Mouse (Mus musculus): ENCODE results near the gene Pomt1. TPM values are rescaled to one million over a fixed set of nuclear protein-coding genes. Genes with fewer than 3 reads are reported as not detected.
A peak's percentile ranks its signal among the peaks of the same experiment; 100 is the strongest.

The Pomt1 gene
- polyA plus RNA-seq, 1 experiment from 2014 or later, result 20.2 TPM

DNA sequence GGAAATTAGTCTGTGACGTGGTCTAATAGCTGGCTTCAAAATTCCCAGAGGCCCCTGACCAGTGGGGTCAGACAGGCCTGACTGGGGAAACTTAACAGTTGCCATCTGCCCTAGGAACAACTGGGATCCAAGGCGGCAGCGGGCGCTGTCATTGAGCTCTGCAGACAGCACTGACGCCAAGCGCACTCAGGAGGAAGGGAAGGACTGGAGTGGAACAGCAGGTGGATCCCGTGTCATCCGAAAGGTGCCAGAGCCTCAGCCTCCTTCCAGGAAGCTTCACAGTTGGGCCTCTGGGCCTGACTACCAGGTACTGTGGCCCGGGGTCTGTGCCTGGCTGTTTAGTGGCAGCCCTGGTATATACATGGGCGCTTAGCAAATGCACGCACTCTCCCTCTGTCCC, 35.7 kb upstream of the Pomt1 start:
- 93% methylated on average over 11 of the region's 11 CpGs for WGBS
- H3K9ac ChIP-seq (ENCODE audit: low read depth, low read length), result no peak overlapping the region
- no peak overlapping the region for H3K4me2 ChIP-seq (ENCODE audit: low read depth, low read length)
- ATAC-seq (ENCODE audit: low read depth) (no peak), DNase-seq (ENCODE audit: low spot score) (no peak)
- H3K27ac ChIP-seq (replicated peaks; ENCODE audit: low read depth, low read length), result no peak overlapping the region
- peaks cover 99% of the 10 kb centered on the region for H3K36me3 ChIP-seq (ENCODE audit: control insufficient read depth, insufficient read depth, low read length)
- no peak overlapping the region for H3K4me3 ChIP-seq (ENCODE audit: low read depth, low read length)
- H3K27me3 ChIP-seq (replicated peaks; ENCODE audit: control insufficient read depth, insufficient read depth, low read length), result no peaks in the 10 kb centered on the region
- H3K4me1 ChIP-seq (ENCODE audit: control insufficient read depth, insufficient read depth, low read length), result no peaks in the 10 kb centered on the region
- no peaks in the 10 kb centered on the region for H3K9me3 ChIP-seq (ENCODE audit: control insufficient read depth, low read length)

DNA sequence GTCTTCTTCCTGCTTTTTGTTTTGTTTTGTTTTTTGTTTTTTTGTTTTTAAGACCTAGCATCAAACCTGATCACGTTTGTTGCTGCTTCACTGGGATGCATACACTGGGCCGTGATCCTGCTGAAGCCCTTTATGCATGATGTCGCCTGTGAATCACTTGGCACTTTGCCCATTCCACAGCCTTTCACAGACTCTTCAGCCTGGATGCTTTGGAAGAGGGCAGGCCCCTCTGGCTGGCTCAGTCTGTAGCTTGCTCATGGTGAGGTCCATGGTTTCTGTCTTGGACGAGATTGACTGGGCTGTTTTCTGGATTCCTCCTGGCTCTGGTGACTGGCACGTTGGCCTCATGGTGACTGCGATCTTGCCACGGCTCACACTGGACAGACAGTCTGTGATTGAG, 34.9 kb upstream of the Pomt1 start:
- Histone ChIP-seq H3K27me3 (replicated peaks; ENCODE audit: control insufficient read depth, insufficient read depth, low read length) (no peaks in the 10 kb centered on the region), H3K9ac (ENCODE audit: low read depth, low read length) (no peak overlapping the region), H3K4me3 (ENCODE audit: low read depth, low read length) (no peak overlapping the region), H3K4me1 (ENCODE audit: control insufficient read depth, insufficient read depth, low read length) (no peaks in the 10 kb centered on the region), H3K9me3 (ENCODE audit: control insufficient read depth, low read length) (no peaks in the 10 kb centered on the region), H3K27ac (replicated peaks; ENCODE audit: low read depth, low read length) (no peak overlapping the region), H3K36me3 (ENCODE audit: control insufficient read depth, insufficient read depth, low read length) (peaks cover 99% of the 10 kb centered on the region), H3K4me2 (ENCODE audit: low read depth, low read length) (no peak overlapping the region)
- ATAC-seq (ENCODE audit: low read depth), result no peak
- peak; percentile 54 for DNase-seq (ENCODE audit: low spot score)
- 74% methylated on average over 7 of the region's 7 CpGs for WGBS

DNA sequence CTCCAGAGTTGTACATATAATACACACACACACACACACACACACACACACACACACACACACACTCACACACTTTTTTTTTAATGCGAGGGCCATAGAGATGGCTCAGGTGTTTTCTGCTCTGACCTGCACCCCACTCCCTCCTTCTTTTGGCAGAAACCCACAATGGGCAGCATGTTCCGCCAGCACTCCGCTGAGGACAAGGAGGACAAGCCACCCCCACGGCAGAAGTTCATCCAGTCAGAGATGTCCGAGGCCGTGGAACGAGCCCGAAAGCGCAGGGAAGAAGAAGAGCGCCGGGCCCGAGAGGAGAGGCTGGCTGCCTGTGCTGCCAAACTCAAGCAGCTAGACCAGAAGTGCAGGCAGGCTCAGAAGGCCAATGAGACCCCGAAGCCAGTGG, 32.5 kb upstream of the Pomt1 start:
- Histone ChIP-seq H3K9me3 (ENCODE audit: control insufficient read depth, low read length) (no peaks in the 10 kb centered on the region), H3K4me1 (ENCODE audit: control insufficient read depth, insufficient read depth, low read length) (no peaks in the 10 kb centered on the region), H3K27me3 (replicated peaks; ENCODE audit: control insufficient read depth, insufficient read depth, low read length) (no peaks in the 10 kb centered on the region), H3K9ac (ENCODE audit: low read depth, low read length) (no peak overlapping the region), H3K36me3 (ENCODE audit: control insufficient read depth, insufficient read depth, low read length) (peaks cover 99% of the 10 kb centered on the region), H3K4me2 (ENCODE audit: low read depth, low read length) (no peak overlapping the region), H3K27ac (replicated peaks; ENCODE audit: low read depth, low read length) (no peak overlapping the region), H3K4me3 (ENCODE audit: low read depth, low read length) (no peak overlapping the region)
- WGBS, result 95% methylated on average over 13 of the region's 13 CpGs
- DNase-seq (ENCODE audit: low spot score) (no peak), ATAC-seq (ENCODE audit: low read depth) (no peak)

DNA sequence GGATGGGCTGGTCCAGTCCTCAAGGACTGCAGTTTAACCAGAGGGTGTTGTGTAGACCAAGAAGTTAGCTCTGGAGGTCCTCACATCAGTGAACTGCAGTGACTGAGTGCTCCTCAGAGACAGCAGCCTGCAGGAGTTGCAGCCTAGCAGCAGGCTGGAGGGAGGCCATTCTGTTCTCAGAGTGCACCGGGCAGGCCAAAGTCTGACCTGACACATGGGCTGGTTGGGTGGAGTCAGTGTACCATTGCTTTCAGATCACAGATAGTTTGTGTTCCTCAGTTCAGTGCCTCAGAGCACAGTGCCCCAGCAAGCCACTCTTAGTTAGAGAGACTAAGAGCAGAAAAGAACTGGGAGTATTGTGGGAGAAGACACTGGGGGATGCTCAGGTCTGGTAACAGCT, 28.7 kb upstream of the Pomt1 start:
- DNase-seq (ENCODE audit: low spot score) (no peak), ATAC-seq (ENCODE audit: low read depth) (no peak)
- Histone ChIP-seq H3K27me3 (replicated peaks; ENCODE audit: control insufficient read depth, insufficient read depth, low read length) (no peaks in the 10 kb centered on the region), H3K36me3 (ENCODE audit: control insufficient read depth, insufficient read depth, low read length) (peaks cover 99% of the 10 kb centered on the region), H3K9ac (ENCODE audit: low read depth, low read length) (no peak overlapping the region), H3K9me3 (ENCODE audit: control insufficient read depth, low read length) (no peaks in the 10 kb centered on the region), H3K4me2 (ENCODE audit: low read depth, low read length) (no peak overlapping the region), H3K27ac (replicated peaks; ENCODE audit: low read depth, low read length) (no peak overlapping the region), H3K4me1 (ENCODE audit: control insufficient read depth, insufficient read depth, low read length) (no peaks in the 10 kb centered on the region), H3K4me3 (ENCODE audit: low read depth, low read length) (no peak overlapping the region)
- WGBS, result 94% methylated on average over 1 of the region's 1 CpGs

DNA sequence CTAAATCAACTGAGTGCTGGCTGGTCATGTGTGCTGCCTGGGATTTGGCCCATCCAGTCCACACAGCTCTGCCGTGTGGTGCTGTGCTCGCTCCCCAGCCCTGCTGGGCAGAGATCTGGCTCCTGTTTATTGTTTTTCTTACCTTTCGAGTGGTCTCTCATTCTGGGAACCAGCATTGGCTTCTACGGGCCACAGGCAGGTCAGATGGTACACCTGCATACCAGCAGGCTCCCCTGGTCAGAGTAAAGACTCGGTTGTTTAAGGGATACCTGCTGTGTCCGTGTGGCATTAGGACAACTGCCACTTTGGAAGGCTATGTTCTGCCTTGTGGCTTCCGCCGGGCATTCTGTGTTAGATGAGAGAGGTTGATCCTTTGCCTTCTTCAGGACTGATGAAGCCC, 24.7 kb upstream of the Pomt1 start:
- no peak overlapping the region for H3K4me3 ChIP-seq (ENCODE audit: low read depth, low read length)
- ATAC-seq (ENCODE audit: low read depth) (no peak), DNase-seq (ENCODE audit: low spot score) (no peak)
- no peak overlapping the region for H3K4me2 ChIP-seq (ENCODE audit: low read depth, low read length)
- H3K9me3 ChIP-seq (ENCODE audit: control insufficient read depth, low read length), result no peaks in the 10 kb centered on the region
- peaks cover 100% of the 10 kb centered on the region for H3K36me3 ChIP-seq (ENCODE audit: control insufficient read depth, insufficient read depth, low read length)
- 88% methylated on average over 8 of the region's 8 CpGs for WGBS
- no peaks in the 10 kb centered on the region for H3K27me3 ChIP-seq (replicated peaks; ENCODE audit: control insufficient read depth, insufficient read depth, low read length)
- H3K4me1 ChIP-seq (ENCODE audit: control insufficient read depth, insufficient read depth, low read length), result no peaks in the 10 kb centered on the region
- H3K9ac ChIP-seq (ENCODE audit: low read depth, low read length), result no peak overlapping the region
- H3K27ac ChIP-seq (replicated peaks; ENCODE audit: low read depth, low read length), result no peak overlapping the region

DNA sequence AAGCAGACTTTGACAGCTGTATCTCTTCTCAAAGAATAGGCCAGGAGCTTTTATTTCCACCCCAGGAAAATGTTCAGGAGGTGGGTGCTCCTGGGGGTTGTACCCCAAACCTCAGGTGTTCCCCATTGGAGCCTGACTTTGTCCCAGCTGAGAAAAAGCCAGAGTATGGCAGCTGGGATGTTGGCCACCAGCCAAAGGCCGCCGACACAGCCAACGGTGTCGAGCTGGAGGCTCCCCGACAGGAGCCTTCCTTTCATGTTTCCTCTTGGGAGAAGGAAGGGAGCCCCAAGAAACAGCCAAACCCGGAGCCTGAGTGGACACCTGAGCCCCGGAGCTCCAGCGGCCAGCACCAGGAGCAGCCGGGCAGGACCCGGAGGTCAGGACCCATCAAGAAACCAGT, 23.4 kb upstream of the Pomt1 start:
- H3K27me3 ChIP-seq (replicated peaks; ENCODE audit: control insufficient read depth, insufficient read depth, low read length), result no peaks in the 10 kb centered on the region
- H3K36me3 ChIP-seq (ENCODE audit: control insufficient read depth, insufficient read depth, low read length), result peaks cover 100% of the 10 kb centered on the region
- WGBS, result 72% methylated on average over 10 of the region's 10 CpGs
- no peaks in the 10 kb centered on the region for H3K9me3 ChIP-seq (ENCODE audit: control insufficient read depth, low read length)
- ATAC-seq (ENCODE audit: low read depth) (no peak), DNase-seq (ENCODE audit: low spot score) (no peak)
- no peaks in the 10 kb centered on the region for H3K4me1 ChIP-seq (ENCODE audit: control insufficient read depth, insufficient read depth, low read length)
- no peak overlapping the region for H3K9ac ChIP-seq (ENCODE audit: low read depth, low read length)
- H3K4me3 ChIP-seq (ENCODE audit: low read depth, low read length), result no peak overlapping the region
- H3K27ac ChIP-seq (replicated peaks; ENCODE audit: low read depth, low read length), result no peak overlapping the region
- no peak overlapping the region for H3K4me2 ChIP-seq (ENCODE audit: low read depth, low read length)

DNA sequence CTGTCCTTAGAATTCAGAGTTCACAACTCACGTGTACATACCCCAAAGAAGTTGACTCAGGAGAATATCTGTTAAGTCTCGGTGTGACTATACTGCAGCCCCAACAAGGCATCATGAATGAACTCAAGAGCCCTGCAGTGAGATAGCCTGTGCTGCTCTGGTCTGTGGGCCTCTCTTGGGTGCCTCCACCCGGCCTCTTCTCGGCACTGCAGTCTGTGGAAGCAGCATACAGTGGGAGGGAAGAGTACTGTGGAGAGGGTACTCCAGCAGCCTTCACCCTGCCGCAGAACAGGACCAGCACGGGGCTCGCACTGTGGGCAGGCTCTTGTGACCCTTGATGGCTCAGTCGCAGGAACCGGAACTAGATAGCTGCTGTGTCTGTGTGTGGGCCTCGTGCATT, 20.8 kb upstream of the Pomt1 start:
- Histone ChIP-seq H3K4me2 (ENCODE audit: low read depth, low read length) (no peak overlapping the region), H3K4me3 (ENCODE audit: low read depth, low read length) (no peak overlapping the region), H3K27ac (replicated peaks; ENCODE audit: low read depth, low read length) (no peak overlapping the region), H3K9me3 (ENCODE audit: control insufficient read depth, low read length) (no peaks in the 10 kb centered on the region), H3K4me1 (ENCODE audit: control insufficient read depth, insufficient read depth, low read length) (no peaks in the 10 kb centered on the region), H3K36me3 (ENCODE audit: control insufficient read depth, insufficient read depth, low read length) (peaks cover 100% of the 10 kb centered on the region), H3K27me3 (replicated peaks; ENCODE audit: control insufficient read depth, insufficient read depth, low read length) (no peaks in the 10 kb centered on the region), H3K9ac (ENCODE audit: low read depth, low read length) (no peak overlapping the region)
- DNase-seq (ENCODE audit: low spot score), result no peak
- 91% methylated on average over 8 of the region's 10 CpGs for WGBS
- no peak for ATAC-seq (ENCODE audit: low read depth)

DNA sequence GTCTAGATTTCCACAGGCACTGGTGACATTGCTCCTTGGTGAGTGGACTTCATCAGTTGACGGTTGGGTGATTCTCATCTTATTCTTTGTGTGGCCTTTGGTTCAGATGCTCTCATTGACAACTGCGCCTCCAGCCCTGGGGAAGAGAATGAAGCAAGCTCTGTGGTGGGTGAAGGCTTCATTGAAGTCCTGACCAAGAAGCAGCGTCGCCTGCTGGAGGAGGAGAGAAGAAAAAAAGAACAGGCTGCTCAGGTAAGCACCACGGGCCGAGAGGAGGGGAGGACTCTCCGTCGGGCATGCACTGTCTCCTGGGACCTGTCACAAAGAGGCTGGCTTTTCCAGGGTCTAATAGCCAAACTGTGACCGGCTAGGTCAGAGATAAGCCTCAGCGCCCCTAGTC, 19.9 kb upstream of the Pomt1 start:
- Histone ChIP-seq H3K36me3 (ENCODE audit: control insufficient read depth, insufficient read depth, low read length) (peaks cover 100% of the 10 kb centered on the region), H3K4me2 (ENCODE audit: low read depth, low read length) (no peak overlapping the region), H3K9me3 (ENCODE audit: control insufficient read depth, low read length) (no peaks in the 10 kb centered on the region), H3K9ac (ENCODE audit: low read depth, low read length) (no peak overlapping the region), H3K27ac (replicated peaks; ENCODE audit: low read depth, low read length) (no peak overlapping the region), H3K27me3 (replicated peaks; ENCODE audit: control insufficient read depth, insufficient read depth, low read length) (no peaks in the 10 kb centered on the region), H3K4me3 (ENCODE audit: low read depth, low read length) (no peak overlapping the region), H3K4me1 (ENCODE audit: control insufficient read depth, insufficient read depth, low read length) (no peaks in the 10 kb centered on the region)
- 72% methylated on average over 9 of the region's 10 CpGs for WGBS
- ATAC-seq (ENCODE audit: low read depth), result no peak
- DNase-seq (ENCODE audit: low spot score), result no peak

DNA sequence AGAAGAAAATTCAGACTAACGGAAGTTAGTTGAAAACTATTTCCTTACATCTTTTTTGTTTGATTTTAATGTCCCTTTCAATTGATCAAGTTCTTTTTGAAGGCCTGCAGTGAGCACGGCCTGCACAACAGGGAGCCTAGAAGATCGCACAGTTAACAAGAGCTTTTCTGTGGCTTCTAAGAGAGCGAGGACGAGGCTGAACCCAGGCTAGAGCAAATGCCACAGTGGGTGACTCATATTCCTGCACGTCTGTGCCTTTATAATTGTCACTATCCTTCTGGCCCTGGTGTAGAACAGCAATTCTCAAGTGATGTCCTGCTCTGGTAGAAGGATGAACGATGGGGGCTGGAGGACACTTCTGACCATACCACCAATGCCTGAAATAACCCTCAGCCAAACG, 18.7 kb upstream of the Pomt1 start:
- 90% methylated on average over 8 of the region's 8 CpGs for WGBS

More for the DNA sequence above, 18.7 kb upstream of the Pomt1 start:
- Histone ChIP-seq H3K4me2 (ENCODE audit: low read depth, low read length) (no peak overlapping the region), H3K4me1 (ENCODE audit: control insufficient read depth, insufficient read depth, low read length) (no peaks in the 10 kb centered on the region), H3K9me3 (ENCODE audit: control insufficient read depth, low read length) (no peaks in the 10 kb centered on the region), H3K4me3 (ENCODE audit: low read depth, low read length) (no peak overlapping the region), H3K9ac (ENCODE audit: low read depth, low read length) (no peak overlapping the region), H3K27me3 (replicated peaks; ENCODE audit: control insufficient read depth, insufficient read depth, low read length) (no peaks in the 10 kb centered on the region), H3K36me3 (ENCODE audit: control insufficient read depth, insufficient read depth, low read length) (peaks cover 100% of the 10 kb centered on the region), H3K27ac (replicated peaks; ENCODE audit: low read depth, low read length) (no peak overlapping the region)
- no peak for ATAC-seq (ENCODE audit: low read depth)
- DNase-seq (ENCODE audit: low spot score), result no peak

All from embryonic facial prominence, embryonic 14.5 days (tissue).